Mouse (Mus musculus) lung, adult 2 months (tissue): ENCODE measurements at regions not wholly inside any gene's neighbourhood (a gene's known extent, or its start where the extent isn't known, plus 50 kb on each side); places are given as distances from the start of the nearest gene placed in this dataset.

ENCODE experiments used
- CTCF ChIP-seq: fragments of 200-500 bp; IDR thresholded peaks from 2 replicates; pipeline ENCODE4 v1.5.1; 2011; ENCODE audit warnings: mild to moderate bottlenecking, low read length, control low read depth; ENCODE audit not compliant: insufficient read depth
- POLR2A ChIP-seq: fragments of 200-500 bp; IDR thresholded peaks from 2 replicates; pipeline ENCODE4 v1.6.1; 2011; ENCODE audit warnings: low read depth, mild to moderate bottlenecking, control low read depth, low read length, borderline replicate concordance; ENCODE audit errors: extremely low read depth

GRCm38 (mm10) chr16:76499686-76500400 lies 126.2 kb upstream of the Nrip1 start:
- TF ChIP-seq CTCF (no peak), POLR2A (no peak)
